Mouse (Mus musculus): ENCODE measurements around the gene Mgat4b.

DNA sequence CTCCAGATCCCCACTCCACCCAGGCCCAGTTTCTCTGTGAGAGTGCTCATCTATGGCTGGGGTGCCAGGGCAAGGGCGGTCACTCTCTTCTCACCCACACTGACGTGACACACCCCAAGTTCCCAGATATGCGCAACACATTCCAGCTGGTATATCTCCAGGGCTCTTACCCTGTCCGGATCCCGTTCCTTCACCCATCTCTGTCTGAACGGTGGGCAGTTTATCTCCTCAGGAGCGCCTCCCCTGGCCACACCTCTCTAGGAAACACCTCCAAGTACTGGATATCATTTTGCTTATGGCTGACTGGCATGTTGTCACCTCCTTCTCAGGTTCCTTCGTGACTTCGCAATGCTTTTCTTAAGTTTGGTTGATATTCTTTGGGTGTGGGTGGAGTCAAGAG, 4.9 kb downstream of the Mgat4b start:
- TF ChIP-seq TAL1 (IDR thresholded peaks at IDR 0.05; ENCODE audit: low read length), result no peak
- no peak for TF ChIP-seq GATA1 (IDR thresholded peaks at IDR 0.05; ENCODE audit: low read length)
